Comparison of ENCODE assay signal across 16 mouse cellular contexts in genomic region chr6:136293700-136294099, GRCm38 (mm10). TPM values are rescaled to one million over a fixed set of nuclear protein-coding genes. Genes with fewer than 3 reads are reported as not detected.
A peak's percentile ranks its signal among the peaks of the same experiment; 100 is the strongest.
DNase-seq lines count a peak whose midpoint lies in the region; ATAC-seq and TF ChIP-seq lines count a peak whose summit lies in the region.
"Had no signal": no experiment of that assay in that cellular context is flagged by ENCODE, and none has a peak within 500 bp of the region (broad histone marks: within the 10 kb centered on the region; RNA-seq: fewer than 3 reads in every experiment).

No protein-coding gene starts in this region.

- no peak for TF ChIP-seq POLR2A in lung, adult 2 months (IDR thresholded peaks at IDR 0.05; ENCODE audit: borderline replicate concordance, extremely low read depth, low read depth, low read length)

- no peak overlapping the region for H3K4me3 ChIP-seq in hindbrain, embryonic 11.5 days (ENCODE audit: low read depth, low read length)
- H3K4me3 ChIP-seq in hindbrain, embryonic 13.5 days, result no peak overlapping the region
- no peak overlapping the region for H3K4me3 ChIP-seq in lung, adult 2 months (replicated peaks; ENCODE audit: extremely low read depth, low read depth, low read length)
- H3K4me3 ChIP-seq in ES-E14 (ENCODE audit: insufficient read depth in 1 of 2, low read depth in 1 of 2, low read length in 2 of 2, poor library complexity in 1 of 2, severe bottlenecking in 1 of 2), result no peak overlapping the region
- H3K4me3 ChIP-seq: heart, embryonic 15.5 days; midbrain, embryonic 13.5 days; neural tube, embryonic 13.5 days had no signal

- no peak overlapping the region for H3K4me2 ChIP-seq in hindbrain, embryonic 11.5 days (replicated peaks; ENCODE audit: low read depth, low read length)
- H3K4me2 ChIP-seq in hindbrain, embryonic 13.5 days, result no peak overlapping the region
- H3K4me2 ChIP-seq: heart, embryonic 15.5 days; midbrain, embryonic 13.5 days; neural tube, embryonic 13.5 days had no signal

- in situ Hi-C loops in ES-E14 (cut with MboI; ENCODE audit: low sequenced_read_pairs in 2 of 2, unreplicated experiment in 2 of 2), result no loop called here

- WGBS in hindbrain, embryonic 11.5 days, result 86% methylated on average over 6 of the region's 6 CpGs
- 90% methylated on average over 6 of the region's 6 CpGs for WGBS in hindbrain, embryonic 13.5 days
- 81% methylated on average over 6 of the region's 6 CpGs for WGBS in lung, adult 2 months

- DNase-seq in hindbrain, embryonic 11.5 days (ENCODE audit: low spot score), result peak; percentile 10
- no peak for DNase-seq in lung, adult 2 months
- DNase-seq in lung, adult 18-20 months, result no peak
- DNase-seq in ES-E14 (ENCODE audit: low read depth, low spot score), result peak; percentile 28
- peak; percentile 5 for DNase-seq in induced T-regulatory cell, adult 2 months (ENCODE audit: low read depth)
- no peak for DNase-seq in ovary, adult 18-20 months (ENCODE audit: low spot score)
- no peak for DNase-seq in right cerebral cortex, adult 2 months (ENCODE audit: low spot score in 2 of 2)
- DNase-seq: lung, postnatal 14 days had no signal

- no peaks in the 10 kb centered on the region for H3K9me3 ChIP-seq in hindbrain, embryonic 11.5 days (ENCODE audit: control insufficient read depth, low read length)
- H3K9me3 ChIP-seq in hindbrain, embryonic 13.5 days, result no peaks in the 10 kb centered on the region
- no peaks in the 10 kb centered on the region for H3K9me3 ChIP-seq in ES-E14 (ENCODE audit: control insufficient read depth, insufficient read depth, low read depth, low read length)
- H3K9me3 ChIP-seq: heart, embryonic 15.5 days; midbrain, embryonic 13.5 days; neural tube, embryonic 13.5 days had no signal

- peak; percentile 12; the same call in 1 of the 2 replicates for TF ChIP-seq CTCF in lung, adult 2 months (IDR thresholded peaks at IDR 0.05; ENCODE audit: insufficient read depth, low read length)

- no peak overlapping the region for H3K27ac ChIP-seq in hindbrain, embryonic 11.5 days (ENCODE audit: low read depth, low read length)
- no peak overlapping the region for H3K27ac ChIP-seq in hindbrain, embryonic 13.5 days
- H3K27ac ChIP-seq in ES-E14 (ENCODE audit: insufficient read depth, low read depth, low read length, poor library complexity, severe bottlenecking), result no peak overlapping the region
- H3K27ac ChIP-seq: heart, embryonic 15.5 days; midbrain, embryonic 13.5 days; neural tube, embryonic 13.5 days had no signal

- no peaks in the 10 kb centered on the region for H3K27me3 ChIP-seq in hindbrain, embryonic 11.5 days (ENCODE audit: control insufficient read depth, insufficient read depth, low read length)
- no peaks in the 10 kb centered on the region for H3K27me3 ChIP-seq in hindbrain, embryonic 13.5 days
- H3K27me3 ChIP-seq: heart, embryonic 15.5 days; midbrain, embryonic 13.5 days; neural tube, embryonic 13.5 days had no signal

- H3K4me1 ChIP-seq in hindbrain, embryonic 11.5 days (replicated peaks; ENCODE audit: control insufficient read depth, insufficient read depth, low read length), result no peaks in the 10 kb centered on the region
- no peaks in the 10 kb centered on the region for H3K4me1 ChIP-seq in hindbrain, embryonic 13.5 days (replicated peaks)
- no peaks in the 10 kb centered on the region for H3K4me1 ChIP-seq in lung, adult 2 months (ENCODE audit: control insufficient read depth, insufficient read depth, low read length)
- no peaks in the 10 kb centered on the region for H3K4me1 ChIP-seq in ES-E14 (ENCODE audit: control insufficient read depth in 2 of 2, insufficient read depth in 2 of 2, low read length in 2 of 2, poor library complexity in 1 of 2)
- H3K4me1 ChIP-seq: heart, embryonic 15.5 days; midbrain, embryonic 13.5 days; neural tube, embryonic 13.5 days had no signal

- no peak for ATAC-seq in hindbrain, embryonic 11.5 days (ENCODE audit: low FRiP score)
- no peak for ATAC-seq in hindbrain, embryonic 13.5 days (ENCODE audit: low FRiP score)
- ATAC-seq: inflammation-experienced regulatory T-cells, adult 6 months; midbrain, embryonic 13.5 days had no signal

- H3K36me3 ChIP-seq in hindbrain, embryonic 11.5 days (ENCODE audit: control insufficient read depth, insufficient read depth, low read length), result no peaks in the 10 kb centered on the region
- no peaks in the 10 kb centered on the region for H3K36me3 ChIP-seq in hindbrain, embryonic 13.5 days
- no peaks in the 10 kb centered on the region for H3K36me3 ChIP-seq in ES-E14 (ENCODE audit: control insufficient read depth, insufficient read depth, low read length, poor library complexity, severe bottlenecking)
- H3K36me3 ChIP-seq: heart, embryonic 15.5 days; midbrain, embryonic 13.5 days; neural tube, embryonic 13.5 days had no signal

- no peak overlapping the region for H3K9ac ChIP-seq in hindbrain, embryonic 11.5 days (ENCODE audit: low read depth, low read length)
- H3K9ac ChIP-seq in hindbrain, embryonic 13.5 days, result no peak overlapping the region
- no peak overlapping the region for H3K9ac ChIP-seq in ES-E14 (ENCODE audit: insufficient read depth, low read depth, low read length, poor library complexity, severe bottlenecking)
- H3K9ac ChIP-seq: heart, embryonic 15.5 days; midbrain, embryonic 13.5 days; neural tube, embryonic 13.5 days had no signal

TF ChIP-seq in ES-E14, 5 proteins besides CTCF, POLR2A, EP300 and RAD21:
- TF ChIP-seq CHD2 (IDR thresholded peaks at IDR 0.05; ENCODE audit: low read depth, low read length), result no peak
- TF ChIP-seq MAFK (IDR thresholded peaks at IDR 0.05; ENCODE audit: insufficient read depth, low read depth, low read length), result no peak
- no peak for TF ChIP-seq HCFC1 (IDR thresholded peaks at IDR 0.05; ENCODE audit: borderline replicate concordance, insufficient read depth, low read length)
- TF ChIP-seq ZNF384 (IDR thresholded peaks at IDR 0.05; ENCODE audit: low read depth, low read length), result no peak
- 0 out of 2 replicates have a peak, but pooled peaks have one; percentile 38 for TF ChIP-seq ZC3H11A (IDR thresholded peaks at IDR 0.05; ENCODE audit: borderline replicate concordance, low read depth, low read length)

RNA-seq across cellular contexts. Expression of gene Gm8994, which starts 33.6 kb away (rescaled TPM):
- not detected in 2 replicates for polyA plus RNA-seq in hindbrain, embryonic 11.5 days (2014; fragmentation: Nextera tagmentation; extraction: Ambion mirVana)
- not detected in 2 replicates for polyA plus RNA-seq in hindbrain, embryonic 13.5 days (2015; fragmentation: Nextera tagmentation; extraction: Ambion mirVana)
- not detected in 2 replicates for polyA plus RNA-seq in lung, adult 2 months (2012; rRNA removed)
- total RNA-seq in ES-E14 (2012; rRNA removed), result 37.0 and 52.4 TPM in 2 replicates
- total RNA-seq: gastrocnemius, adult 8-10 months; left cerebral cortex, postnatal 25 days had no signal
- polyA plus RNA-seq: heart, embryonic 15.5 days; inflammation-experienced regulatory T-cells, adult 6 months; midbrain, embryonic 13.5 days; neural tube, embryonic 13.5 days; stomach, embryonic 14.5 days had no signal

Comparison
In these comparisons a context has a peak if more than half of its experiments do, and no peak if none do; other contexts are left out.
1. DNase-seq: peak in hindbrain, embryonic 11.5 days (single experiment), ES-E14 (single experiment) and induced T-regulatory cell, adult 2 months (single experiment); none in lung, adult 2 months (single experiment), lung, adult 18-20 months (0 of 2), ovary, adult 18-20 months (single experiment) and right cerebral cortex, adult 2 months (0 of 2).